Mouse (Mus musculus): ENCODE measurements at regions not wholly inside any gene's neighbourhood (a gene's known extent, or its start where the extent isn't known, plus 50 kb on each side); places are given as distances from the start of the nearest gene placed in this dataset.

- peak; percentile 41 for ATAC-seq
Observed at GRCm38 (mm10) chr10:19188082-19188742, 168.1 kb upstream of the Olig3 start.

GRCm38 (mm10) chr10:19187716-19188081 is 168.6 kb upstream of the Olig3 start:
- no peak for ATAC-seq

DNA sequence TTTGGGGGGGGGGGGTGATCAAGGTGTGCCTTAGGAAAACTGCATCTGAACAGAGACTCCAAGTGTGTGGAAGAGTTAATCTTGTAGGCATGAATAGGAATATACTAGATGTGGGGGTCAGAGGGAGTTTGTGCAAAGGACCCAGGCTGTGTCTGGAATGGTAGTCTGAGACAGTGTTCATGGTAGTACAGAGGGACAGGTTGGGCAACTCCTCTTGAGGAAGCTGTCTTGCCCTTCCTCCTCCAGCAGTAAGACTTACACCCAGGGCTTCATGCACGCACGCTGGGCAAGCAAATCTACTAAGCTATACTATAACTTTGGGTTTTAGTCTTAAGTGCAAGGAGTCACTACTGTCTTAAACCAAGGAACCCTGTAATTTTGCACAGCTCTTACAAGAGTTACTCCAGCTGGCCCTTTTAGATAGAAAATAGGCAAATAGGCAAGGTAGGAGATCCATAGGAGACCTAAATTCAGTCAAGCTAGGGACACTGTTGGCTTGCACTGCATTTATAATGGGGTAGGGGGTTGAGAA is 169.2 kb upstream of the Olig3 start:
- ATAC-seq = no peak

- ATAC-seq = peak; percentile 57
Observed at GRCm38 (mm10) chr10:19185790-19186581, 170.3 kb upstream of the Olig3 start.

GRCm38 (mm10) chr10:19184886-19185285 is 169.4 kb upstream of the Tnfaip3 start:
- peak; percentile 65 for ATAC-seq

DNA sequence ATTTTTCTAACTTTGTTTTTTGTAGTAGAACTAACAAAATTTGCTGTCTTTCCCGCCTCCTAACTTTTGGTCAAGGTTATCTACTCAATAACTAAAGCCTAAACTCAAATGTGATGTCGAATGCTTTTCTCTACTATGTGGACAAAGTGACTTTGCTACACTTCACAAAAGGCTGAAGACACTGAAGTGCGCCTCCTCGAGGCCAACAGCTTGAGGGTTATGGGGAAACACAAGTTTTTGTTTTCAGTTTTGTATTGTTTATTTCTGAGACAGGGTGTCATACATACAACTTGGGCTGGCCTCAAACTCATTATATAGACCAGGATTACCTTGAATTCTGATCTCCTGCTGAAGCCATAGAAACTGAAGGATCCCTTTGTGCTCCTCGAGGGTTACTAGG is 162.4 kb upstream of the Tnfaip3 start:
- ATAC-seq = no peak

- ATAC-seq = no peak
Observed at GRCm38 (mm10) chr10:19177414-19177813, 162.0 kb upstream of the Tnfaip3 start.

- ATAC-seq = peak; percentile 18
Observed at GRCm38 (mm10) chr10:19176249-19176648, 160.8 kb upstream of the Tnfaip3 start.

GRCm38 (mm10) chr10:19171834-19172233 is 156.4 kb upstream of the Tnfaip3 start:
- peak; percentile 69 for ATAC-seq

- peak; percentile 38 for ATAC-seq
Observed at GRCm38 (mm10) chr10:19170596-19170995, 155.1 kb upstream of the Tnfaip3 start.

DNA sequence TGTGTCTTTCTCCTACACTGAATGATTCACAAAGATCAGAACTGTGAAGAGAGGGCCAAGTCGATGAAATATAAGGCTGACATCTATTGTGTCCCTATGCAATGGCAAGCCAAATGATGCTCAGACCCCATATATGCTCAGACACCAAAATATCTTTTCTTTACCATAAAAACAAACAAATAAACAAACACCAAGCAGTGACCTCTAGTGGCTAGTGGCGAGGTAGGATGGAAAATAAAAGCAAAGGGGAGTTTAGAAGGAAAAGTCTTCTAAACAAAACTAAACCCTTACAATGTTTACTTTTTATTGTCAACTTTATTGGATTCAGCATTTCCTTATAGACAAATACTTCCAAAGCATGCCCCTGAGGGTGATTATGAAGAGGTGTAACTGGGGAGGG is 153.8 kb upstream of the Tnfaip3 start:
- no peak for ATAC-seq

- no peak for ATAC-seq
Observed at GRCm38 (mm10) chr10:19168362-19168761, 152.9 kb upstream of the Tnfaip3 start.

GRCm38 (mm10) chr10:19167641-19168271 is 152.3 kb upstream of the Tnfaip3 start:
- peak; percentile 63 for ATAC-seq

GRCm38 (mm10) chr10:19167101-19167500 is 151.6 kb upstream of the Tnfaip3 start:
- ATAC-seq = no peak

- ATAC-seq = no peak
Observed at GRCm38 (mm10) chr10:19162104-19162503, 146.6 kb upstream of the Tnfaip3 start.

DNA sequence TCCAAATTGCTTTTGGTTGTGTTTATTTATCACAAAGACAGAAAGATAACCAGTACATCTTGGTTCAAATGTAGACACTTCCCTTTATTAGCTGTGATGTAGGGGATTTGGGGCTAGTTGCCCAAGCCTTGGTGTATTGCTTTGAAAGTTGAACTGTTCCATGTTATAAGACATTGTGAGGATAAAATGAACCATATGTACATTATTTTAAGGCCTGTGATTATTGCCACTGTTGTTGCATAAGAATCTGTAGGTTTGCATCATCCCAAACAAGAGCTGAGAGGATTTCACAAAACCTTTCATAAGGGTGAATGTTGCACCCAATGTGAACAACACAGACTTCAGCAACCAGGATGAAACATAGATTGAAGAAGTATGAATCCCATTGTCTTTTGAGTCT is 145.7 kb upstream of the Tnfaip3 start:
- ATAC-seq = no peak

DNA sequence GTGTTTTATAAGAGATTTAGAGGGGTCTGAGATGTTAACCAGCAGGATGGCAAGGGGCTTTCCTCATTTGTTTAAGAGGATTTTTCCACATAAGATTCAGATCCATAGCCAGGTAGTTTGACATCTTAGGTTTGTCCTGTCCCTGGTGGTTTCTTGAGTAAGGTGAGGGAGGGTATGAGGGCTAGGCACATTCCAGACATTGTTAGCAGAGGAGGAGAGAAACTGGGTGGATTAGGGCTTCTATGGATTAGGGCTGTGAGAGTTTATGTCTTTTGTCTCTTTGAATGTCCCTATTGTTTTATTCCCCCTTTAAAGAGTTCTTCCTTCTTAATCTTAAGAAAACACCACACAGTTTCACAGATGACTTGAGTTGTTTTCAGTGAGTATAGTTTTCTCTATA is 138.6 kb upstream of the Tnfaip3 start:
- ATAC-seq = no peak

DNA sequence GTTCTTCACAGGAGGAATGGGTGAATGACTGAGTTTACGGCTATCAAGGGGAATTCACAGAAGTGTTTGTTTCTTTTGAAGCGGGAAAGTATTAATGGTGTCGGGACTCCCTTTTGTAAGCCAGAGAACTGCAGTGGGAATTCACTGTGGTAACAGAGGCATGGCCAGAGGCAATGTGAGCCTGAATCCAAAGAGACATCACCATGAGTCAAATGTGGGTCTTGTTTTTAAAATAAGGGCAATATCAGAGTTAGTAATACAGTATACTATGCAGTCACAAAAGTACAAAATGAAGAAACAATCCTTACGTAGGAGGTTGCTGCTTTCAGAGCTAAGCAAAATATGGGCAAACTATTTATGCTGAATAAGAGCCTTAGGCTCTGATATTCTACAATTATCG is 137.3 kb upstream of the Tnfaip3 start:
- ATAC-seq = no peak

DNA sequence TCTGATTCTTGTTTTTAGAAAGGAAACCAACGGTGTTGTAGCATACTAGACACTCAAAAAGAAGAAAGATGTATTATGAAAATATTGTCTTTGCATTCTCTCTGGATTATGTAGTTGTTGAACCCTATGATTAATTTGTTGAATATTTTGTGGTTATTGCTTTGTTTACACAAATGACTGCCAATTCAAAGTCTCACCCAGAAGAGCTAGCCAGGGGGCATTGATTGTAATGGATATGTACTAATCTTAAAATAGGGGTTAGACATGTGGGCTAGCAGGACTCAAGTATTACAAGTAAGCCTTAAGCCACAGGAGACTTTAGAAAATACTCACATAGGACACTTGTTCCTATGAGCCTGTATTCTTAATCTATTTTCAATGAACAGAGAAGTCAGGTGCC is 135.3 kb upstream of the Tnfaip3 start:
- no peak for ATAC-seq

DNA sequence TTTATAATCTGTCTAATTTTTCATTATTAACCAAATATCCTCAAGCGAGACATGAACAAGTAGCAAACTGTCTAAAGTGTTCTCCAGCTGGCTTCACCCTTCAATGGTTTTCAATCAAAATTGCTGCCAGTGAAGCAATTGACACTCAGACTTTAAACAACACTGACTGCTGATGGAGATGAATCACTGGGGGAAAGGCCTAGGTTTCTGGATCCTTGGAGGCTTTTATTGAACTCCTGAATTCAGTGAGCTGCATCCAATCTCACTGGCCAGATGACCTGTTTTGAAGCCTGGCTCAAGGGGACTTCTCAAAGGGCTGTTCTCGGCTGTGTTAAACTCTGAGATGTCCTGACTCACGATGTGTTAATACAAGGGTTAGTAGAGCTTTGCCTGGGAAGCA is 134.5 kb upstream of the Tnfaip3 start:
- ATAC-seq = no peak

DNA sequence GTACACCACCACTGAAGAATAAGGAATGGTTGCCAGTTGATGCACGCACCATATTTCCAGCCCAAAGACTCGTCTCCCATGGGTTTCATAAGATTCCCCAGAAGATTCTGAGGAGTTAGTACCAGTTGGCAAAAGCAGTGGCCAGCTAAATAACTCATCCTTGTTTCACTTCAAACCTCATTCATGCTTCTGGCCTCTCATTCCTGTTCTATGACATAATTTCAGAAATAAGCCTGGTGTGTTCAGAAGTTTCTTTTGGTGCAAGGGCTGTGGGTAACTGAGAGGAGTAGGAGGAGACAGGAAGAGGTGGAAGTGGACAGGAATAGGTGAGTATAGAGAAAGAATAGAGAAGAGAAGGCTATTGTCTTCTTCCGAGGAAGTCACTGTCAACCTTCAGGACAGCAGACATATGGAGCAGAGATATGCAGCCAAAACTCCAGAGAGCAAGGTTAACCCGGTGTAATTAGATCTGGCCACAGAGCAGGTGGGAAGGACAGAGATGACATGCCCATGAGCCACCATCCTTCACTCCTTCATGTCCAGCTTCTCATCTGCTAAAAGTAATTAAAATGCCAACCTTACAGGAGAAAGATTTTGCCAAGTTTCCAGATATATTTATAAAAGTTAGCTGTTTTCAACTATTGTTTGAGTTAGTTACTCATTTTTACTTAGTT is 133.9 kb upstream of the Tnfaip3 start:
- no peak for ATAC-seq

- no peak for ATAC-seq
Observed at GRCm38 (mm10) chr10:19141481-19141880, 126.0 kb upstream of the Tnfaip3 start.

DNA sequence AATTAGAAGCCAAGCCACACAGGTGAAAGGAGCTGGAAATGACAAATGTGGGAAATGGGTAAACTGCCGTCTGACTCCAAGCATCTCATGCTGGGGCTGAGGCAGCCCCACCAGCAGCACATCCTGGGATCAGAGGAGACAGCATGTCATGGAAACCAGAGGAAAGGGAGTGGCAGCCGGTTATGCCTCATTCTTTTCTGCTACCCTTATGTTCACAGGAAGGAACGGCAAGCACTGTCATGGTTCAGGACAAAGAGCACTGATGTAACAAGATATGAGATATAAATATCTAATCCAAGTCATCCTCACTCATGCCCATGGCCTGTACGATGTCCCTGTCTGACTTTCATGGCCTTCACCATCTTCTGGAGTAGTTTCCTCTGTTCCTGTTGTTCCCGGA is 125.2 kb upstream of the Tnfaip3 start:
- no peak for ATAC-seq

All from CD4-positive, CD25-positive, alpha-beta regulatory T cell, adult 4 months (primary cell).